Mouse (Mus musculus): ENCODE data around the gene Tgm7. TPM values are rescaled to one million over a fixed set of nuclear protein-coding genes. Genes with fewer than 3 reads are reported as not detected.

Gene Tgm7
- polyA plus RNA-seq, 1 experiment from 2014 or later = not detected

GRCm38 (mm10) chr2:121119260-121119659, 9.7 kb upstream of the Tgm7 start:
- no peak overlapping the region for H3K9ac ChIP-seq (replicated peaks)
- 78% methylated on average over 3 of the region's 3 CpGs for WGBS (ENCODE audit: insufficient replicate concordance)
- no peak overlapping the region for H3K4me3 ChIP-seq (ENCODE audit: low read depth, low read length)
- no peak for ATAC-seq
- TF ChIP-seq CTCF (IDR thresholded peaks at IDR 0.05; ENCODE audit: low read depth) (no peak), EP300 (IDR thresholded peaks at IDR 0.05; ENCODE audit: low read depth) (no peak)
- H3K27me3 ChIP-seq (ENCODE audit: insufficient read depth, low read length) = no peaks in the 10 kb centered on the region
- H3K4me1 ChIP-seq (ENCODE audit: insufficient read depth) = no peaks in the 10 kb centered on the region
- H3K4me2 ChIP-seq (ENCODE audit: low read depth, low read length) = no peak overlapping the region
- no peaks in the 10 kb centered on the region for H3K36me3 ChIP-seq (replicated peaks; ENCODE audit: insufficient read depth, low read length)
- no peak overlapping the region for H3K27ac ChIP-seq (ENCODE audit: low read depth)
- DNase-seq = no peak
- no peaks in the 10 kb centered on the region for H3K9me3 ChIP-seq (ENCODE audit: low read length)

GRCm38 (mm10) chr2:121115418-121115817, 5.8 kb upstream of the Tgm7 start:
- Histone ChIP-seq H3K9ac (replicated peaks) (no peak overlapping the region), H3K4me3 (ENCODE audit: low read depth, low read length) (no peak overlapping the region), H3K4me1 (ENCODE audit: insufficient read depth) (no peaks in the 10 kb centered on the region), H3K36me3 (replicated peaks; ENCODE audit: insufficient read depth, low read length) (no peaks in the 10 kb centered on the region), H3K27ac (ENCODE audit: low read depth) (no peak overlapping the region), H3K9me3 (ENCODE audit: low read length) (no peaks in the 10 kb centered on the region), H3K4me2 (ENCODE audit: low read depth, low read length) (no peak overlapping the region), H3K27me3 (ENCODE audit: insufficient read depth, low read length) (no peaks in the 10 kb centered on the region)
- 80% methylated on average over 2 of the region's 2 CpGs for WGBS (ENCODE audit: insufficient replicate concordance)
- no peak for TF ChIP-seq EP300 (IDR thresholded peaks at IDR 0.05; ENCODE audit: low read depth)
- TF ChIP-seq CTCF (IDR thresholded peaks at IDR 0.05; ENCODE audit: low read depth) = no peak
- DNase-seq (no peak), ATAC-seq (no peak)

DNA sequence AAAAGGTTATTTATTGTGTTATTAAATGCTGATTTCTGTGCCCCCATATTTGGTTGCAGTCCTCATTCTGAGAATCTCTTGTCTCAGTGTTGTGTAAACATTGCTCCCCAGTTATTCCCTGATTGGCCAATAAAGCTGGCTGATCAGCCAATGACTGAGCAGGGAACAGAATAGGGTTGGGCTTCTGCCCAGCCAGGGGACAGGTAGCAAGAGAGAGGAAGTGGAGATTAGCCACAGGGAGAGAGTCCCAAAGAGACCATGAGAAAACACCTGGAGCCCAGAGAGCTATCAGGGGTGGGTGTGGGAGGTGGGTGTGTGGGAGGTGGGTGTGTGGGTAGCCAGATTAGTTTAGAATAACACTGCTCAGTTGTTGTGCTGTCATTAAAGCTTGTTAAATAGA, 3.7 kb downstream of the Tgm7 start:
- no peaks in the 10 kb centered on the region for H3K27me3 ChIP-seq (ENCODE audit: insufficient read depth, low read length)
- TF ChIP-seq EP300 (IDR thresholded peaks at IDR 0.05; ENCODE audit: low read depth) (no peak), CTCF (IDR thresholded peaks at IDR 0.05; ENCODE audit: low read depth) (no peak)
- no peaks in the 10 kb centered on the region for H3K36me3 ChIP-seq (replicated peaks; ENCODE audit: insufficient read depth, low read length)
- no peak overlapping the region for H3K4me2 ChIP-seq (ENCODE audit: low read depth, low read length)
- H3K4me3 ChIP-seq (ENCODE audit: low read depth, low read length) = no peak overlapping the region
- ATAC-seq (peak; percentile 48), DNase-seq (no peak)
- H3K4me1 ChIP-seq (ENCODE audit: insufficient read depth) = no peaks in the 10 kb centered on the region
- no peak overlapping the region for H3K9ac ChIP-seq (replicated peaks)
- H3K27ac ChIP-seq (ENCODE audit: low read depth) = no peak overlapping the region
- no peaks in the 10 kb centered on the region for H3K9me3 ChIP-seq (ENCODE audit: low read length)

GRCm38 (mm10) chr2:121102051-121102450, 7.5 kb downstream of the Tgm7 start:
- peak; percentile 62 for DNase-seq
- WGBS (ENCODE audit: insufficient replicate concordance) = 18% methylated on average over 9 of the region's 9 CpGs
- Histone ChIP-seq H3K4me2 (ENCODE audit: low read depth, low read length) (no peak overlapping the region), H3K36me3 (replicated peaks; ENCODE audit: insufficient read depth, low read length) (no peaks in the 10 kb centered on the region), H3K9ac (replicated peaks) (no peak overlapping the region), H3K27ac (ENCODE audit: low read depth) (no peak overlapping the region), H3K4me1 (ENCODE audit: insufficient read depth) (no peaks in the 10 kb centered on the region), H3K4me3 (ENCODE audit: low read depth, low read length) (no peak overlapping the region), H3K27me3 (ENCODE audit: insufficient read depth, low read length) (no peaks in the 10 kb centered on the region), H3K9me3 (ENCODE audit: low read length) (no peaks in the 10 kb centered on the region)
- no peak for ATAC-seq
- peak; percentile 86 for TF ChIP-seq CTCF (IDR thresholded peaks at IDR 0.05; ENCODE audit: low read depth)
- no peak for TF ChIP-seq EP300 (IDR thresholded peaks at IDR 0.05; ENCODE audit: low read depth)

DNA sequence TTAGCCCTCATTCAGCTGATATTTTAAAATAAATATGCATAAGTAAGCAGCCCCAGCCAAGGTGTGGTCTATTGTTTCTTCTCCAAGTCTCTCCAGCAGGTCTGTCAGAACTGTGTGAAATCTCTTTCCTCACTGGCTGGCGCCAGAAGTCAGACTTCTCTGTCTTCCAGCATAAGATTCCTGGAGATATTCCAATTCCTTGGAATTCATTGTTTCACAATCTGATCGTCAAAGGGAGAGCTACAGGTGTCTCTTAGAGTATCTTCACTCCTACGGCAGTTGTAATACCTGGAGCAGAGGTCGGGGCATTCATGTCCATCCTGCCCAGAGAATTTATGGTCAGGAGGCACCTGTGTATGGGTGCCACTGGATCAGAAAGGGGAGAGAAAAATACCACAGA, 19.8 kb downstream of the Tgm7 start:
- TF ChIP-seq CTCF (IDR thresholded peaks at IDR 0.05; ENCODE audit: low read depth) (no peak), EP300 (IDR thresholded peaks at IDR 0.05; ENCODE audit: low read depth) (no peak)

GRCm38 (mm10) chr2:121088507-121088906, 21.1 kb downstream of the Tgm7 start:
- H3K4me3 ChIP-seq (ENCODE audit: low read depth, low read length) = no peak overlapping the region
- H3K4me1 ChIP-seq (ENCODE audit: insufficient read depth) = no peaks in the 10 kb centered on the region
- no peak for TF ChIP-seq EP300 (IDR thresholded peaks at IDR 0.05; ENCODE audit: low read depth)
- TF ChIP-seq CTCF (IDR thresholded peaks at IDR 0.05; ENCODE audit: low read depth) = peak; percentile 48
- no peak overlapping the region for H3K9ac ChIP-seq (replicated peaks)
- no peak for ATAC-seq
- H3K27me3 ChIP-seq (ENCODE audit: insufficient read depth, low read length) = no peaks in the 10 kb centered on the region
- H3K9me3 ChIP-seq (ENCODE audit: low read length) = no peaks in the 10 kb centered on the region
- H3K27ac ChIP-seq (ENCODE audit: low read depth) = no peak overlapping the region
- no peak overlapping the region for H3K4me2 ChIP-seq (ENCODE audit: low read depth, low read length)
- no peak for DNase-seq
- 83% methylated on average over 3 of the region's 3 CpGs for WGBS (ENCODE audit: insufficient replicate concordance)
- H3K36me3 ChIP-seq (replicated peaks; ENCODE audit: insufficient read depth, low read length) = no peaks in the 10 kb centered on the region

More for the DNA sequence above, 19.8 kb downstream of the Tgm7 start:
- Histone ChIP-seq H3K9ac (replicated peaks) (no peak overlapping the region), H3K27ac (ENCODE audit: low read depth) (no peak overlapping the region), H3K9me3 (ENCODE audit: low read length) (no peaks in the 10 kb centered on the region), H3K4me3 (ENCODE audit: low read depth, low read length) (no peak overlapping the region), H3K36me3 (replicated peaks; ENCODE audit: insufficient read depth, low read length) (no peaks in the 10 kb centered on the region), H3K4me1 (ENCODE audit: insufficient read depth) (no peaks in the 10 kb centered on the region), H3K27me3 (ENCODE audit: insufficient read depth, low read length) (no peaks in the 10 kb centered on the region), H3K4me2 (ENCODE audit: low read depth, low read length) (no peak overlapping the region)
- WGBS (ENCODE audit: insufficient replicate concordance) = 64% methylated on average over 4 of the region's 4 CpGs
- ATAC-seq (no peak), DNase-seq (no peak)
